Mouse (Mus musculus): ENCODE data around the gene P2ry12. TPM values are rescaled to one million over a fixed set of nuclear protein-coding genes. Genes with fewer than 3 reads are reported as not detected.

The P2ry12 gene
- total and polyA plus RNA-seq, 2 experiments from 2014 or later: 15.4 to 17.8 TPM

DNA sequence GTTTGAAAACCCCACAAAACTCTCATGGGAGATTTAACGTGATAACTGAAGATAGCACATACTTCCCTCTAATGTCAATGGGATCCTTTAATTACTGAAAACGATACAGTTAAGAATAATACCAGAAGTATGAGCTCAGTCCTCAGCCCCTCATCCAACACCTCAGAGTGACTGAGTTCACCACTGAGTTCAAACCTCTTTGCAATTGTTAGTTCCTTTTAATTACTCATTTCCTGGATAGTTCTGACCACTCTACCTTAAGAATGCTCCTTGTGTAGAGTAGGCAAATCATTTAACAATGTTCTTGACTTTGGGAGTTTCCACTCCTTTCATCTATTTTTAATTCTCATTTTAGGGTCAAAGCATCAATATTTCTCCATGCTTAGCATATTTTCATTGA is 43.3 kb downstream of the P2ry12 start:
- H3K27me3 ChIP-seq (ENCODE audit: insufficient read depth, low read length): no peaks in the 10 kb centered on the region
- no peak overlapping the region for H3K4me2 ChIP-seq (ENCODE audit: low read depth, low read length)
- DNase-seq (ENCODE audit: low spot score) (no peak), ATAC-seq (no peak)
- no peak overlapping the region for H3K9ac ChIP-seq (replicated peaks; ENCODE audit: low read length)
- no peak overlapping the region for H3K4me3 ChIP-seq (ENCODE audit: low read length)
- H3K9me3 ChIP-seq (ENCODE audit: low read length): no peaks in the 10 kb centered on the region
- 88% methylated on average over 2 of the region's 2 CpGs for WGBS
- H3K27ac ChIP-seq: no peak overlapping the region
- no peaks in the 10 kb centered on the region for H3K4me1 ChIP-seq (ENCODE audit: insufficient read depth, low read length)
- no peak for TF ChIP-seq CTCF (IDR thresholded peaks at IDR 0.05; ENCODE audit: low read depth)
- no peaks in the 10 kb centered on the region for H3K36me3 ChIP-seq (ENCODE audit: insufficient read depth, low read length)

DNA sequence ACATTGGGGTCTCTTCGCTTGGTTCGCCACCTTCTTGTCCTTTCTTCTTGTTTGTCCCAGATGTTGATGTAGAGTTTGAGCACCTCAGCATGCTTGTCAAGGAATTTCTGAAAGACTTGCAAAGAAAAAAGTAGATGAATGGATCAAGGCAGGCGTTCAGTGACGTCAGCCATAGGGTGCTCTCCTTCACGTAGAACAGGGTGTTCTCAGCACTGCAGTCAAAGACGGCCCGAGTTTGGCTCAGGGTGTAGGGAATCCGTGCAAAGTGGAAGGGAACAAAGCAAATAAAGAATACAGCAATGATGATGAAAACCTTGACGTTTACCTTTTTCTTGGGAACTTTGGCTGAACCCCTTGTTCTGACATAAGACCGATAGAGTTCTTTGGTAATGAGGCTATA is 45.5 kb downstream of the P2ry12 start:
- no peaks in the 10 kb centered on the region for H3K9me3 ChIP-seq (ENCODE audit: low read length)
- no peak overlapping the region for H3K4me2 ChIP-seq (ENCODE audit: low read depth, low read length)
- H3K27me3 ChIP-seq (ENCODE audit: insufficient read depth, low read length): no peaks in the 10 kb centered on the region
- no peaks in the 10 kb centered on the region for H3K36me3 ChIP-seq (ENCODE audit: insufficient read depth, low read length)
- H3K9ac ChIP-seq (replicated peaks; ENCODE audit: low read length): no peak overlapping the region
- no peaks in the 10 kb centered on the region for H3K4me1 ChIP-seq (ENCODE audit: insufficient read depth, low read length)
- no peak overlapping the region for H3K4me3 ChIP-seq (ENCODE audit: low read length)
- 93% methylated on average over 10 of the region's 10 CpGs for WGBS
- no peak for ATAC-seq
- no peak for TF ChIP-seq CTCF (IDR thresholded peaks at IDR 0.05; ENCODE audit: low read depth)
- no peak overlapping the region for H3K27ac ChIP-seq
- no peak for DNase-seq (ENCODE audit: low spot score)

DNA sequence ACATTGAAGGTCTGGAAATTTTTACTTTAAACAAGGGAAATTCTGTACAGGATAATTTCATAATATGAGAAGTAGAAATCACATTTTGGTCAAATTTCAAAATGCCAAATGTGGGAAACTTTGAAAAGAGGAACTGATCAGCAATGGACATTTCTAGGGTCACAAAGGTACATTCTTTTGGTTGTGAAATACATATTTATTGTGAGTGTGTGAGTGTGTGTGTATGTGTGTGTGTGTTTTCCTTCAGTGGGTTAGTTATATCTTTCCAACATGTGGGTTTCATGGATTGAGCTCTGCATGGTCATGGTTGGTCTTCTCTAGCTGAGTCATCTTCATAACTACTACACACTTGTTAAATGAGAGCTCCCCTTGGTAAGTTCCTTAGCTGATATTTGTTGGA is 50.3 kb downstream of the P2ry12 start:
- DNase-seq (ENCODE audit: low spot score) (no peak), ATAC-seq (no peak)
- Histone ChIP-seq H3K36me3 (ENCODE audit: insufficient read depth, low read length) (no peaks in the 10 kb centered on the region), H3K9ac (replicated peaks; ENCODE audit: low read length) (no peak overlapping the region), H3K27me3 (ENCODE audit: insufficient read depth, low read length) (no peaks in the 10 kb centered on the region), H3K9me3 (ENCODE audit: low read length) (no peaks in the 10 kb centered on the region), H3K27ac (no peak overlapping the region), H3K4me1 (ENCODE audit: insufficient read depth, low read length) (no peaks in the 10 kb centered on the region), H3K4me3 (ENCODE audit: low read length) (no peak overlapping the region), H3K4me2 (ENCODE audit: low read depth, low read length) (no peak overlapping the region)
- no peak for TF ChIP-seq CTCF (IDR thresholded peaks at IDR 0.05; ENCODE audit: low read depth)

DNA sequence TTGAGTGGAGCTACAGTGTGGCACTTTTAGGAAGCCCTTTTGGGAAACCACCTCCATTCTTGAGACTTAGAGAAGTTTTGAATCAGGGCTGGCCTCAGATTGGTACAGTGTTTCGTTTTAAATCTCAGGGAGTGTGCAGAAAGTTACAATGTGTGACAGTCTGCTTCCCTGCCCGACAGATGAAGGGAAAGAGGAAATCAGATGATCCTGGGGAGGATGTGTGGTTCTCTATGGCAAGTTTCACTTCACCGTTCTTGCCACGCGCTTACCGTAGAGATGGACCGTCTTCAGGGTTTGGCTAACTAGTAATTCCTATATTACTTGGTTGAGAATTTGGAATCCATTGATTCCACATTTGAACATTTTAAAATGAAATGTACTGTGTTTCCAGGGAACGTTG is 50.9 kb downstream of the P2ry12 start:
- no peaks in the 10 kb centered on the region for H3K4me1 ChIP-seq (ENCODE audit: insufficient read depth, low read length)
- no peak overlapping the region for H3K27ac ChIP-seq
- no peak overlapping the region for H3K4me2 ChIP-seq (ENCODE audit: low read depth, low read length)
- H3K27me3 ChIP-seq (ENCODE audit: insufficient read depth, low read length): no peaks in the 10 kb centered on the region
- no peak overlapping the region for H3K9ac ChIP-seq (replicated peaks; ENCODE audit: low read length)
- no peaks in the 10 kb centered on the region for H3K9me3 ChIP-seq (ENCODE audit: low read length)
- no peak for TF ChIP-seq CTCF (IDR thresholded peaks at IDR 0.05; ENCODE audit: low read depth)
- 94% methylated on average over 8 of the region's 8 CpGs for WGBS
- ATAC-seq: no peak
- no peaks in the 10 kb centered on the region for H3K36me3 ChIP-seq (ENCODE audit: insufficient read depth, low read length)
- no peak overlapping the region for H3K4me3 ChIP-seq (ENCODE audit: low read length)
- DNase-seq (ENCODE audit: low spot score): no peak

DNA sequence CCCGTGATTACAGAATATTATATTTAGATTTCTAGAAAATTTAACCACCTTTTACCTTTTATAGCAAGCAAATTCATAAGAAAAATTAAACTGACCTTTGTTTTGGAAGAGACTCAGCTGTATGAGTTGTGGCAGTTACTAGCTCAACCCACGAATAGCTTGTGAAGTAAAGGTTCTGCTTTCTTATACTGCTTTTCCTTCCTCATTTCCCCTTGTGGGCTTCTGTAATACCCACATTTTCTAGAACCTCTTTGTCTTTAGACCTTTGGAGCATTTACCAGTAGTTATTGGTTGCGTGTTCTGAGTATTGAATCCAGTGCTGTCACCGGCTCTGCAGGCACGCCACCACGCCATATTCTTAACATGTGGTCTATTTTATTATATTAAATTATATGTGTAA is 51.9 kb downstream of the P2ry12 start, which contains the start of gene P2ry13:
Gene P2ry13 (minus strand): TSS at position 156 of the 400 bp plus-strand sequence.
- Histone ChIP-seq H3K36me3 (ENCODE audit: insufficient read depth, low read length) (no peaks in the 10 kb centered on the region), H3K27ac (no peak within 1 kb of the TSS), H3K4me1 (ENCODE audit: insufficient read depth, low read length) (no peaks in the 10 kb centered on the region), H3K27me3 (ENCODE audit: insufficient read depth, low read length) (no peaks in the 10 kb centered on the region), H3K9ac (replicated peaks; ENCODE audit: low read length) (no peak within 1 kb of the TSS), H3K4me3 (ENCODE audit: low read length) (no peak within 1 kb of the TSS), H3K4me2 (ENCODE audit: low read depth, low read length) (no peak within 1 kb of the TSS), H3K9me3 (ENCODE audit: low read length) (no peaks in the 10 kb centered on the region)
- 92% methylated on average over 6 of the region's 6 CpGs for WGBS
- DNase-seq (ENCODE audit: low spot score) (no peak), ATAC-seq (no peak)
- TF ChIP-seq CTCF (IDR thresholded peaks at IDR 0.05; ENCODE audit: low read depth): no peak

- Histone ChIP-seq H3K4me2 (ENCODE audit: low read depth, low read length) (no peak overlapping the region), H3K27me3 (ENCODE audit: insufficient read depth, low read length) (no peaks in the 10 kb centered on the region), H3K9me3 (ENCODE audit: low read length) (no peaks in the 10 kb centered on the region), H3K27ac (no peak overlapping the region), H3K36me3 (ENCODE audit: insufficient read depth, low read length) (no peaks in the 10 kb centered on the region), H3K4me1 (ENCODE audit: insufficient read depth, low read length) (no peaks in the 10 kb centered on the region), H3K9ac (replicated peaks; ENCODE audit: low read length) (no peak overlapping the region), H3K4me3 (ENCODE audit: low read length) (no peak overlapping the region)
- 77% methylated on average over 8 of the region's 8 CpGs for WGBS
- no peak for TF ChIP-seq CTCF (IDR thresholded peaks at IDR 0.05; ENCODE audit: low read depth)
- ATAC-seq: no peak
- DNase-seq (ENCODE audit: low spot score): no peak
Observed at GRCm38 (mm10) chr3:59210089-59210488, 52.6 kb downstream of the P2ry12 start.

DNA sequence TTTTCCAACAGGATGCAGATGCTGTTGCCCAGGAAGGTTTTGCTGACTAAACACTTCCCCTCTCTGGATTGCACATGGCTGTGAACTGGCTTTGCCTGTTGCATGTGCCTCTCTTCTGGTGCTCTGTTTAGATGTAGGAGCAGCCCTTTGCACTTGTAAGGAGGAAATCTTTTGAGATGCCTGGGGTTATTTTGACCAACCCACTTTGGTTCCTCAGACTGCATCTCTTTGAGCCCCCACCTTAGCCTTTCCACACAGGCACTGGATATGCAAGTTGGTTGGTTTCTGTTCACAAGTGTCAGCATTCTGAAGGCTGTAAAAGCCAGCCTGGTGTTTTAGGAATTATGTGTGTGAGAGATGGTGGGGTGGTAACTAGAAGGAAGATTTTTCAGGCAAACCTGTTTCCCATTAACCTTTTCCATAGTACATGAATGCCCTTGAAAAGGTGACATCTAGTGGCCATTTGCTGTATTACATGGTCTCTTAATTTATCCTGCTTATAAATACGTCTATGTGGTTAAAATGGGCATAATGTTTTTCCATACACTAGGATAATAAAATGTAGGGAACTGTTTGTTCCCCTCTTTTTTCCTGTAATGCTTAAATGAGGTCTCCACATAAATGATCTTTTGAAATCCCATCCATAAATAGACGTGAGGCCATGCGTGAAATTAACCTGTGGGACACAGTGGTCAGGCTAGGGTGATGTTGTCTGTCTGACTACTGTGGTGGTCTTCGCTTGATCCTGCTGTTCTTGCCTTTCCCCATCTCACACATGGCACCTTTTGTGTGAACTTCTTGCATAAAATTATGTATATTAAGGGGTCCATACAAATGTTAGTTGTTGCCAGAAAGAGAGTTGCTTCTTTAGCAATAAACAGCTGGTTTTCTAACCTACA is 53.8 kb downstream of the P2ry12 start:
- Histone ChIP-seq H3K4me2 (ENCODE audit: low read depth, low read length) (no peak overlapping the region), H3K27me3 (ENCODE audit: insufficient read depth, low read length) (no peaks in the 10 kb centered on the region), H3K27ac (no peak overlapping the region), H3K4me1 (ENCODE audit: insufficient read depth, low read length) (no peaks in the 10 kb centered on the region), H3K36me3 (ENCODE audit: insufficient read depth, low read length) (no peaks in the 10 kb centered on the region), H3K9me3 (ENCODE audit: low read length) (no peaks in the 10 kb centered on the region), H3K9ac (replicated peaks; ENCODE audit: low read length) (no peak overlapping the region), H3K4me3 (ENCODE audit: low read length) (no peak overlapping the region)
- DNase-seq (ENCODE audit: low spot score): peak; percentile 88
- WGBS: 65% methylated on average over 4 of the region's 4 CpGs
- TF ChIP-seq CTCF (IDR thresholded peaks at IDR 0.05; ENCODE audit: low read depth): peak; percentile 84
- ATAC-seq: peak; percentile 72; the same call in 1 of the 2 replicates
